Mouse (Mus musculus) erythroblast, adult 5-6 weeks (primary cell): ENCODE measurements around the gene Dgcr6. TPM values are rescaled to one million over a fixed set of nuclear protein-coding genes. Genes with fewer than 3 reads are reported as not detected.
"Not testable (repeated sequence)": the region's sequence is repeated elsewhere in the genome, so short reads cannot be mapped to it uniquely, and the experiment has no call there.

Experiments
- ATAC-seq: replicated peaks from 2 replicates; pipeline ENCODE4 v1.8.0; 2016; ENCODE audit warnings: moderate number of reproducible peaks, mild to moderate bottlenecking, moderate TSS enrichment, inconsistent platforms; ENCODE audit not compliant: poor library complexity, low FRiP score, severe bottlenecking
- total RNA-seq, 2 experiments: library from RNA; stranded (forward) in 1 of 2; stranded (reverse) in 1 of 2; fragments of 150-400 nt in 1 of 2; fragments of 200-764, 138-1000 nt in 1 of 2; gene quantifications; 2 replicates each; pipeline versions ENCODE4 v1.2.3 to v1.2.4; 2015 to 2017; ENCODE audit warnings: low replicate concordance in 2 of 2

Gene Dgcr6
- total RNA-seq (2015; ENCODE audit: low replicate concordance), result 0.96 and 7.9 TPM in 2 replicates
- 1.6 and 6.6 TPM in 2 replicates for total RNA-seq (2017; ENCODE audit: low replicate concordance)

DNA sequence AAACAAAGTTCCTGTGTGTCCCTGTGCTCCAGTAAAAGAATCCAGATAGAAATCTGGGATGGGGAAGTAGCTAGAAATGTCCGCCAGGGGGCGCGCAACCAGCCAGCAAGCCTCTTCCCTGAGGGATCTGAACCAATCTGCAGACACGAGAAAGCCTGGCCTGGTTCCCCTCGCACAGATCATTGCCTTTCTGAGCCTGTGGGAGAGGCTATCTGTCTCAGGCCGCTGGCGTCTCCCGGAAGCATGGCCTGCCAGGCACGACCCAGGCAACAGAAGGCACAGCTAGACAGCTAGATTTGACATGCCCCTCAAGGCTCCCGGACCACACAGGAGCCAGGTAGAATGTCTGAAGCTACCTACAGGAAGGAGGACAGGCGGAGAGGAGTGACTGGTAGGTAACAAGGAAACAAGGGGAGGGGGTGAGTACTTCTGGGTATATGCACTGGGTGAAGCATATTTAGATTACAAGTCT, at the start of gene Dgcr6:
Gene Dgcr6 (plus strand): TSS at position 130 of the 472 bp plus-strand sequence.
- ATAC-seq, result no peak

GRCm38 (mm10) chr16:18004589-18004988, 48.1 kb upstream of the Dgcr6 start:
- no peak for ATAC-seq

DNA sequence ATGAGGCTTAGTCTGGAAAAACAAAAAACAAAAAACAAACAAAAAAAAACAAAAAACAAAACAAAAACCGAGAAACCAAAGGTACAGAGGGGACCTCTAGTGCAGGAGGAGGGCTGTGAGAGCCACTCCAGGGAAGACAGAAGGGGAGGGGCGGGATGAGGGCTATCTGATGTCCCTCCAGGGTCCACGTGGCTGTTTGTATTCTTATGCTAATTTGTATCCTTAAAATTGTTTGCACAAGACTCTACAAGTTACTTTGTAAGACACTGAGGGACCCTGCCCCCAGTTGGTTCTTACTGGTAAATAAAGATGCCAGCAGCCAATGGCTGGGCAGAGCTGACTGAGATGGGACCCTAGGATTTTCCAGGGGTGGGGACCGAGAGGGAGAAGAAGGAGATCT, 45.6 kb upstream of the Dgcr6 start:
- no peak for ATAC-seq

GRCm38 (mm10) chr16:18011101-18011500, 41.6 kb upstream of the Dgcr6 start:
- ATAC-seq, result no peak

GRCm38 (mm10) chr16:18016482-18016881, 36.2 kb upstream of the Dgcr6 start:
- ATAC-seq, result not testable (repeated sequence)

DNA sequence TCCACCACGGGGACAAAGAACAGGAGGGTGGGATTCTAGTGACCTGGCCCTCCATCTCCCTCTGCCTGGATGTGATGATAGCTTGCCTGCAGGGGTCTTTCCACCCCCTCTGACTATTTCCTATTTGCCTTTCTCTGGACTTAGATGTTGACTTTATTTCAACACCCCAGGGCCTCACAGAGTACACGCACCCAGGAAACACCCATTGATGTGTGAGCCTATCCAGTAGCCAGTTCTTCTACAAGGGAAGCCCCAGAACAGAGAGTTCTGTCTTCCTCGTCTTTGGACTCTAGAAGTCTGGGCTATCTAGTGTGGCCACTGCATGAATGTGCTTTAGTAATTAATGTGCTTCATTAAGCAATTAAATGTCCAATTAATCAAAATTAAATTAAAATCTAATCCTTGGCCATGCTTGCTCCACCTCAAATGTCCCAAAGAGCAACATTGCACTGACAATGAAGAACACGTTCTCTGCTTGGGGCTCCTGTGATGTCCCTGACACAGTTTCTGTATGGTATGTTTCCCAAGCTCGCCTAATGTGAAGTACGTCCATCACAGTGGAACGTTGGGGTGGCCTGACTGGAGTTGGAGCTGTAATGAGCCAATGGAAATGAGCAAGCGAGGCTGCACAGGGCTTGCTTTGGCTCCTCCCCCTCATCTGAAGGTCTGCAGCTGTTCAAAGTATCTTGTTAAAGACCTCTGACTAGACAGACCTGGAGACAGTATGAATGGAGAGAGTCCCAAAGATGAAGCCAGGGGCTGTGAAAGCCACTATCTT, 29.7 kb upstream of the Dgcr6 start:
- no peak for ATAC-seq

DNA sequence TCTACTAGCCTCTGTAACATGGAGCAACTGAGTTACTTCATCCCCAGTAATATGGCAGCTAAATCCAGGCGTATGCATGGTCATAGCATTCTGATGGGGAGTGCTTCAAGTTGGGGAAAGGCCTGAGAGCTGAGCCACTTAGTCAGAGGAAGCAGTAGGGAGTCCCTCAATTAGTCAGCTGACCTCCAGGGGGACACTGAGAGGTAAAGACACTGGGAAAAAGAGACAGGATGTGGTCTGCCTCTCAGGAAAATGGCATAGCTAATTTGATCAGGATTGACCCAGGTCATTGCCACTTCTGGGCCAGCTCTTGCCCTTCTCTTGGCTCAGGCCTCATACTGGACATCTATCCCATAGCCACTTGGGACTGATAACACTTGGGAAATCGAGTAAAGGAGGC, 25.3 kb upstream of the Dgcr6 start:
- ATAC-seq, result no peak

- no peak for ATAC-seq
Measured at GRCm38 (mm10) chr16:18031752-18032151, 20.9 kb upstream of the Dgcr6 start.

DNA sequence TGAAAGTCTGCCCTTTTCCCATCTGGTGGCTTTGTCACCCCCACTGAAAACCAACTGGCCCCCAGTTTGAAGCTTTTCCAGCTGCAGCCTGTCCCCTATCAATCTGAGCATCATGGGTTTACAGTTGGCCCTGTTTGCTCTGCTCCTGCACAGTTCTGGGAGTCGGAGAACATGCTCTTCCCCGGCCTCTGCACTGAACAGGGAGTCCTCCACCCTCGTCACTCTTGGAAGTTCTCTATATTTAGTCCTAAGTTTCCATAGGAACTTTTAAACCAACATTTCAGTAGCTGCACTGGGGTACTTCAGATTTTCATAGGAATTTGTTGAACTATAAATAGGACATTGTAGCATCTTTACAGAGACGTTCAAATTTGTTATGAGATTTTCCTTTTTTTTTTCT, 19.4 kb upstream of the Dgcr6 start:
- no peak for ATAC-seq

GRCm38 (mm10) chr16:18034286-18034685, 18.4 kb upstream of the Dgcr6 start:
- no peak for ATAC-seq

GRCm38 (mm10) chr16:18036425-18036955, 16.2 kb upstream of the Dgcr6 start:
- peak; percentile 63 for ATAC-seq

- no peak for ATAC-seq
Measured at GRCm38 (mm10) chr16:18037025-18037424, 15.6 kb upstream of the Dgcr6 start.

- no peak for ATAC-seq
Measured at GRCm38 (mm10) chr16:18044991-18045390, 7.7 kb upstream of the Dgcr6 start.

- ATAC-seq, result no peak
Measured at GRCm38 (mm10) chr16:18047660-18048059, 5.0 kb upstream of the Dgcr6 start.

- no peak for ATAC-seq
Measured at GRCm38 (mm10) chr16:18048071-18048470, 4.6 kb upstream of the Dgcr6 start.

DNA sequence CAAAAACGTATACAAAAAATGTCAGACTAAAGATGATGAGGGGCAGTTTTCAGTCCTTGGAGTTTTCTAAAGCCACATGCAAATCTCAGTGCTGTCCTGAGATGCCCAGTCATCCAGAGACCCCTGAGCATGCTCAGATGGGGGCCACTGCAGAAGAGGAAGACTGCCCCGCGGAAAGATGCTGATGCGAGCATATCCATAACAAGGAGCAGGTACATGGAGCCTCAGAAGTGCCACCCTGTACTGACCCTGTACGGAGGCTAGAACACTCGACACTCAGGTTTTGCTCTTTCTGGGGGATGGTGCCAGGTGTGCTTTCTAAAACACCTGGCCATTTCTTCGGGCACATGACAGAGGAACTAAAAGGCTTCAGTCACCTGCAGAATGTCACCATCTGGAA, 338 bp upstream of the Dgcr6 start:
- no peak for ATAC-seq

GRCm38 (mm10) chr16:18056215-18056614, 3.6 kb downstream of the Dgcr6 start:
- ATAC-seq, result no peak

DNA sequence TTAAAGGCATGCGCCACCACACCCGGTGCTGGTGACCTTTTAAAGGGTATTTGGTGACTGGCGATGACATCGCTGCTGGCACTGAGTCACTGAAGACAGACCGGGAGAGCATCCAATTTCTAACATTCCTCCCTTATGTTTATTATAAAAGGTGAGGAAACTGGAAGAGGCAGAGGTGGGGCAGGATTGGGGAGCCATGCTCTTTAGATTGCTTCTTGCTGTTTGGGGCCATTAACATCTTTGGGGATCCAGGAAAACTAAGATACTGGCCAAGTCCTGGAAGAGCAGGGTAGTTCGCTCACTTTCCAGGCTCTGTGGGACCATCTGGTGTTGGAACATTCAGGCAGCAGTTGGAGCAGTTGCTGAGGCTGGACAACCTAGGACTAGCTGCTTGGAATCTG, 5.7 kb downstream of the Dgcr6 start:
- ATAC-seq, result no peak

- ATAC-seq, result no peak
Measured at GRCm38 (mm10) chr16:18059243-18059642, 6.6 kb downstream of the Dgcr6 start.

GRCm38 (mm10) chr16:18061201-18061600, 8.5 kb downstream of the Dgcr6 start:
- no peak for ATAC-seq
